Mouse (Mus musculus) ZHBTc4 (cell line): ENCODE data around the gene Cd200.

Source experiments
- DNase-seq: peaks from one replicate; pipeline ENCODE4 v3.0.0-alpha.2; 2011; ENCODE audit warnings: low read depth, low spot score

The Cd200 gene

GRCm38 (mm10) chr16:45344879-45345278 lies 64.0 kb downstream of the Cd200 start:
- peak; percentile 68 for DNase-seq

GRCm38 (mm10) chr16:45336478-45336877 lies 72.4 kb downstream of the Cd200 start:
- no peak for DNase-seq

DNA sequence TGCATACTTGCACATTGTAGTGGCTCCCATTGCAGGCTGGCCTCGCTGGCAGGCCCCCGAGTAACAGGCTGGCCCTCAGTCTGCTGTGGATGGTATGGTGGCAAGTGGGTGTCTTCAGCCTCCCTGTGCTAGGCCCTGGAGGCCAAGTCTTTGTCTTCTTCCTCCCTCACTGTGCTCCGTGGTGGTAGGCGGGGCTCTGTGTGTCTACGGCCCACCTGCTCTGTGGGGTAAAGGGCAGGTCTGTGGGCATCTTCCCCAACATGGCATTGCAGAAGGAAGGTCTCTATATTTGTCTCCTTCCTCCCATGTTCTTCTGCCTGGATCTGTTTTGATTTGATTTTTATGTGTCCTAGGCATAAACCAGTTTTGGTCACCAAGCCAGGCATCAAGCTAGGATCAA lies 74.0 kb downstream of the Cd200 start:
- DNase-seq = no peak

DNA sequence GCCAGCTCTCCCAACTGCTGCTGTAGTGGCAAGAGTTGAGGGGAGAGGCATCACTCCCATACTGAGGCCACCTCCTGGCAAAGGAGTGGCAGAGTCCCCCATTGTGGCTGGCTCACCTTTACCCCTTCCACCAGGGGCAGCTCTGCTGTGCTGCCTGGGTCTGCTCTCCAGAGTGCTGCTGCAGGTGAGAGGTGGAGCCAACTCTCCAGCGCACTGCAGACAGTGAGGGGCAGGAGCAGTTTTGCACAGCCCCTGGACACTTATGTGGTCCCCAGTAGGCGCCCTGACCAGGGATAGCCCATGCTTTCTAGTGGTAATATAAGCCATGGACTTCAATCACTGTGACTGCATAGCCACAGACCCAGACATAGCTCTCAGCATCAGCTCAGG lies 74.5 kb downstream of the Cd200 start:
- no peak for DNase-seq

- DNase-seq = no peak
Observed at GRCm38 (mm10) chr16:45333678-45334375, 75.0 kb downstream of the Cd200 start.

DNA sequence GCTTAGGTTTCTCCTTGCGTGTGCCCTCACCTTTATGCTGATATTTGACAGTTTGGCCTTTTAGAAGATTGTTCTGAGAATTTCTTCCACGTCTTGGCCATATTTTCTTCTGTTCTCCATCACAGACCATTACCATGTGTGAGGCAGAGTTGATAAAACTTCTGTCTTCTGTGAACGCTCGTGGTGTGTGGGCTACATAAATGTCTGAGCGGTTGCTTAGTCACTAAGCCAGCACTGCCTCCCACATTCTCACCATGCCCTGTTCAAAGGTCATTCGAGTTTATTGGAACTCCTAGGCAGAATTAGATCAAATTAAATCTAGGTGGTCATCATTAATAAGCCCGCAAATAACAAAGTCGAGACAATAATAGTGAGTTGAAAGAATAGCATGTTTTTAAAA lies 76.3 kb downstream of the Cd200 start:
- no peak for DNase-seq
